Mouse (Mus musculus): ENCODE measurements around the gene Phgr1.

Phgr1 gene

GRCm38 (mm10) chr2:118822800-118823199 is 50.2 kb downstream of the Phgr1 start:
- no peak for DNase-seq (ENCODE audit: low spot score in 2 of 2)

GRCm38 (mm10) chr2:118824396-118824795 is 51.8 kb downstream of the Phgr1 start:
- no peak for DNase-seq (ENCODE audit: low spot score in 2 of 2)
